Mouse (Mus musculus) CH12.LX (cell line): ENCODE results near the gene Gpr183. TPM values are rescaled to one million over a fixed set of nuclear protein-coding genes. Genes with fewer than 3 reads are reported as not detected.
A peak's percentile ranks its signal among the peaks of the same experiment; 100 is the strongest.

Experiments used
- DNase-seq: peaks from one replicate; pipeline ENCODE4 v3.0.0-alpha.2; 2013; ENCODE audit errors: extremely low read depth
- H3K27ac ChIP-seq: 2 replicates; pipeline ENCODE4 v1.5.1; 2012; ENCODE audit warnings: low read depth, mild to moderate bottlenecking, control low read depth, moderate library complexity; ENCODE audit not compliant: insufficient read depth
- H3K27me3 ChIP-seq: replicated peaks from 2 replicates; pipeline ENCODE3; 2012; ENCODE audit warnings: inconsistent platforms
- H3K36me3 ChIP-seq, 2 experiments: replicated peaks in 1 of 2; 2 replicates each; pipeline versions ENCODE3 to v1.6.1; 2012; ENCODE audit warnings: inconsistent platforms in 1 of 2, low read length in 1 of 2, mild to moderate bottlenecking in 1 of 2, mixed read lengths in 1 of 2, moderate library complexity in 1 of 2; ENCODE audit not compliant: control insufficient read depth in 1 of 2, insufficient read depth in 1 of 2
- H3K4me1 ChIP-seq, 2 experiments: 2 replicates each; pipeline ENCODE4 v1.6.1; 2012; ENCODE audit warnings: inconsistent platforms in 1 of 2, moderate library complexity in 1 of 2; ENCODE audit not compliant: insufficient read depth in 2 of 2, control insufficient read depth in 1 of 2
- H3K4me2 ChIP-seq: 2 replicates; pipeline ENCODE4 v1.6.1; 2012; ENCODE audit warnings: low read depth, mild to moderate bottlenecking, control low read depth; ENCODE audit not compliant: poor library complexity, insufficient read depth, severe bottlenecking
- H3K4me3 ChIP-seq, 3 experiments: fragments of 150-350 bp in 1 of 3; sonication (generic) in 1 of 3; replicated peaks in 1 of 3; 2 replicates each; pipeline versions ENCODE3 to v1.5.1; 2011 to 2012; ENCODE audit warnings: low read depth in 2 of 3, low read length in 2 of 3, mild to moderate bottlenecking in 2 of 3, moderate library complexity in 2 of 3, control low read depth in 1 of 3, improper control_type of control experiment in 1 of 3, inconsistent platforms in 1 of 3, mixed read lengths in 1 of 3; ENCODE audit not compliant: poor library complexity in 1 of 3
- H3K79me2 ChIP-seq: replicated peaks from 2 replicates; pipeline ENCODE4 v1.6.1; 2012; ENCODE audit warnings: mild to moderate bottlenecking, moderate library complexity; ENCODE audit not compliant: control insufficient read depth, poor library complexity, insufficient read depth, severe bottlenecking; ENCODE audit errors: extremely low read depth
- H3K9ac ChIP-seq: 2 replicates; pipeline ENCODE4 v1.6.1; 2012; ENCODE audit warnings: low read depth, mild to moderate bottlenecking, control low read depth, moderate library complexity; ENCODE audit not compliant: insufficient read depth
- H3K9me3 ChIP-seq: replicated peaks from 2 replicates; pipeline ENCODE3; 2012; ENCODE audit warnings: low read length, inconsistent platforms, mixed read lengths
- BHLHE40 ChIP-seq: IDR thresholded peaks from 2 replicates; pipeline ENCODE4 v1.6.1; 2011; ENCODE audit warnings: mild to moderate bottlenecking, low read depth, low read length, improper control_type of control experiment
- CHD2 ChIP-seq: IDR thresholded peaks from 2 replicates; pipeline ENCODE4 v1.6.1; 2011; ENCODE audit warnings: low read length, improper control_type of control experiment
- E2F4 ChIP-seq: IDR thresholded peaks from 2 replicates; pipeline ENCODE4 v1.6.1; 2011; ENCODE audit warnings: low read depth, low read length, improper control_type of control experiment; ENCODE audit not compliant: insufficient replicate concordance
- ELF1 ChIP-seq: IDR thresholded peaks from 2 replicates; pipeline ENCODE4 v1.6.1; 2014; ENCODE audit warnings: low read depth, mild to moderate bottlenecking, inconsistent platforms, low read length, improper control_type of control experiment
- EP300 ChIP-seq: IDR thresholded peaks from 2 replicates; pipeline ENCODE4 v1.6.1; 2011; ENCODE audit warnings: low read length, improper control_type of control experiment
- JUND ChIP-seq: conservative IDR thresholded peaks from 2 replicates; pipeline ENCODE4 v1.6.1; 2011; ENCODE audit warnings: low read depth, low read length, improper control_type of control experiment
- MAX ChIP-seq: IDR thresholded peaks from 2 replicates; pipeline ENCODE4 v1.6.1; 2011; ENCODE audit warnings: low read length, improper control_type of control experiment
- MEF2A ChIP-seq: IDR thresholded peaks from 2 replicates; pipeline ENCODE4 v1.6.1; 2014; ENCODE audit warnings: low read depth, mild to moderate bottlenecking, inconsistent platforms, low read length, improper control_type of control experiment, borderline replicate concordance
- MXI1 ChIP-seq: IDR thresholded peaks from 2 replicates; pipeline ENCODE4 v1.6.1; 2011; ENCODE audit warnings: mild to moderate bottlenecking, low read depth, low read length, improper control_type of control experiment
- MYC ChIP-seq: IDR thresholded peaks from 2 replicates; pipeline ENCODE4 v1.6.1; 2011; ENCODE audit warnings: low read depth, mild to moderate bottlenecking, improper control_type of control experiment, low read length
- PAX5 ChIP-seq: IDR thresholded peaks from 2 replicates; pipeline ENCODE4 v1.6.1; 2012; ENCODE audit warnings: low read length, inconsistent platforms, mixed read lengths
- POLR2A ChIP-seq: IDR thresholded peaks from 2 replicates; pipeline ENCODE4 v1.6.1; 2011; ENCODE audit warnings: low read depth, mild to moderate bottlenecking, improper control_type of control experiment, low read length
- POLR2AphosphoS2 ChIP-seq: IDR thresholded peaks from 2 replicates; pipeline ENCODE4 v1.6.1; 2011; ENCODE audit warnings: low read depth, low read length, improper control_type of control experiment
- RAD21 ChIP-seq: IDR thresholded peaks from 2 replicates; pipeline ENCODE4 v1.6.1; 2011; ENCODE audit warnings: low read depth, mild to moderate bottlenecking, low read length, improper control_type of control experiment, moderate library complexity
- SIN3A ChIP-seq: IDR thresholded peaks from 2 replicates; pipeline ENCODE4 v1.6.1; 2012; ENCODE audit warnings: low read length, improper control_type of control experiment, inconsistent platforms
- SMC3 ChIP-seq: IDR thresholded peaks from 2 replicates; pipeline ENCODE4 v1.6.1; 2011; ENCODE audit warnings: low read depth, low read length, improper control_type of control experiment
- TBP ChIP-seq: conservative IDR thresholded peaks from 2 replicates; pipeline ENCODE4 v1.6.1; 2011; ENCODE audit warnings: low read depth, low read length, improper control_type of control experiment
- TCF12 ChIP-seq: IDR thresholded peaks from 2 replicates; pipeline ENCODE4 v1.6.1; 2014; ENCODE audit warnings: low read depth, mild to moderate bottlenecking, inconsistent platforms, low read length, improper control_type of control experiment
- UBTF ChIP-seq: IDR thresholded peaks from 2 replicates; pipeline ENCODE4 v1.6.1; 2012; ENCODE audit warnings: low read depth, mild to moderate bottlenecking, inconsistent platforms, low read length, improper control_type of control experiment, moderate library complexity
- USF2 ChIP-seq: conservative IDR thresholded peaks from 2 replicates; pipeline ENCODE4 v1.6.1; 2011; ENCODE audit warnings: low read depth, low read length, improper control_type of control experiment
- ZC3H11A ChIP-seq: IDR thresholded peaks from 2 replicates; pipeline ENCODE4 v1.6.1; 2012; ENCODE audit warnings: low read depth, mild to moderate bottlenecking, inconsistent platforms, low read length, improper control_type of control experiment
- ZKSCAN1 ChIP-seq: IDR thresholded peaks from 2 replicates; pipeline ENCODE4 v1.6.1; 2012; ENCODE audit warnings: low read depth, inconsistent platforms, low read length, improper control_type of control experiment, borderline replicate concordance
- ZMIZ1 ChIP-seq: IDR thresholded peaks from 2 replicates; pipeline ENCODE4 v1.6.1; 2012; ENCODE audit warnings: low read depth, mild to moderate bottlenecking, inconsistent platforms, low read length, improper control_type of control experiment
- dilution Hi-C: fragments of 300-500 bp; cut with MboI; formaldehyde crosslinking; loops from 2 replicates; pipeline ENCODE4 v1.14.3; 2020; ENCODE audit warnings: low sequenced_read_pairs; ENCODE audit not compliant: extremely low pct_unique_long_range_greater_than_20kb, extremely low pct_ligation_motif_present
- in situ Hi-C: fragments of 300-500 bp; cut with MboI; formaldehyde crosslinking; loops from 3 replicates; pipeline ENCODE4 v1.14.3; 2019; ENCODE audit warnings: low sequenced_read_pairs, low pct_ligation_motif_present, low pct_unique_long_range_greater_than_20kb, mixed read lengths
- polyA plus RNA-seq: library from polyadenylated mRNA; unstranded; fragments of >175 nt; gene quantifications from 2 replicates; pipeline ENCODE4 v1.2.1, GENCODE M21; 2012; ENCODE audit warnings: low read depth; ENCODE audit not compliant: insufficient read length
- total RNA-seq, 2 experiments: library from RNA; depleted of rRNA; stranded (reverse); fragments of 300-350 nt in 1 of 2; fragments of >200 nt in 1 of 2; gene quantifications; 2 replicates each; pipeline ENCODE4 v1.2.3; 2012 to 2014

The Gpr183 gene
- total and polyA plus RNA-seq, 3 experiments = 3.6 to 16.3 (median 8.3) TPM

DNA sequence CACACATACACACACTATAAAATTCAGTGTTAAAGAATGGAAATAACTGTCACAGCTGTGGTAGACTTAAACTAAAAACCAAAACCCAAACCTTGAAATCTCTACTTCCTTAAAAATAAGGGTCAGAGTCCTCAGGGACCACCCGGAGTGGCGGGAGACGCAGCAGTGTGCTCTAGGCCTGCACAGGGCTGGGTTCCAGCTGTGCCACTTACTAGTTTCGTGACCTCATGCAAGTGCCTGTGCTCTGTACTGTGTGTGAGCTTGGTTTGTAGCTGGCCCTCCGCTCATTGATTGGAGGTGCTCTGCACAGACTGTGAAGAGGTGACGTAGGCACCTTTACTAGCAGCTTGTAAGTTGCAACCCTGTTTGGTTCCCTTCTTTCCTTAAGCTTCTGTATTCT is 55.1 kb downstream of the Gpr183 start:
- Histone ChIP-seq H3K36me3 (peaks cover 31 to 63% of the 10 kb centered on the region in 2 experiments), H3K27ac (peak overlapping the region; percentile 39), H3K9me3 (no peaks in the 10 kb centered on the region), H3K4me1 (peaks cover 20 to 85% of the 10 kb centered on the region in 2 experiments), H3K27me3 (no peaks in the 10 kb centered on the region), H3K79me2 (peaks cover 43% of the 10 kb centered on the region), H3K4me2 (no peak overlapping the region), H3K9ac (no peak overlapping the region), H3K4me3 (no peak overlapping the region)
- TF ChIP-seq POLR2A = 0 out of 2 replicates have a peak, but pooled peaks have one; percentile 29
- TF ChIP-seq PAX5 = no peak
- peak; percentile 72 for DNase-seq
- dilution Hi-C loops = no loop called here
- in situ Hi-C loops = no loop called here

GRCm38 (mm10) chr14:121906992-121907681 is 57.9 kb downstream of the Gpr183 start:
- H3K4me2 ChIP-seq = peak overlapping the region; percentile 32; the same call in 1 of the 2 replicates
- 0 out of 2 replicates have a peak overlapping the region, but pooled peaks have one; percentile 24 for H3K27ac ChIP-seq
- TF ChIP-seq SIN3A (0 out of 2 replicates have a peak, but pooled peaks have one; percentile 30), BHLHE40 (peak; percentile 49; the same call in 1 of the 2 replicates), ELF1 (0 out of 2 replicates have a peak, but pooled peaks have one; percentile 30), USF2 (no peak), JUND (no peak), EP300 (peak; percentile 54; the same call in 1 of the 2 replicates), MYC (peak; percentile 51; the same call in 1 of the 2 replicates)
- TF ChIP-seq, all 38 proteins: peak for 5
- peaks cover 21 to 97% of the 10 kb centered on the region in 2 experiments for H3K4me1 ChIP-seq
- H3K9ac ChIP-seq = no peak overlapping the region
- H3K27me3 ChIP-seq = no peaks in the 10 kb centered on the region
- no peaks in the 10 kb centered on the region for H3K9me3 ChIP-seq
- in situ Hi-C loops = no loop called here
- peaks cover 17% of the 10 kb centered on the region for H3K79me2 ChIP-seq
- dilution Hi-C loops = no loop called here
- H3K4me3 ChIP-seq = no peak overlapping the region
- H3K36me3 ChIP-seq = peaks cover 26 to 59% of the 10 kb centered on the region in 2 experiments
- DNase-seq = peak; percentile 34

DNA sequence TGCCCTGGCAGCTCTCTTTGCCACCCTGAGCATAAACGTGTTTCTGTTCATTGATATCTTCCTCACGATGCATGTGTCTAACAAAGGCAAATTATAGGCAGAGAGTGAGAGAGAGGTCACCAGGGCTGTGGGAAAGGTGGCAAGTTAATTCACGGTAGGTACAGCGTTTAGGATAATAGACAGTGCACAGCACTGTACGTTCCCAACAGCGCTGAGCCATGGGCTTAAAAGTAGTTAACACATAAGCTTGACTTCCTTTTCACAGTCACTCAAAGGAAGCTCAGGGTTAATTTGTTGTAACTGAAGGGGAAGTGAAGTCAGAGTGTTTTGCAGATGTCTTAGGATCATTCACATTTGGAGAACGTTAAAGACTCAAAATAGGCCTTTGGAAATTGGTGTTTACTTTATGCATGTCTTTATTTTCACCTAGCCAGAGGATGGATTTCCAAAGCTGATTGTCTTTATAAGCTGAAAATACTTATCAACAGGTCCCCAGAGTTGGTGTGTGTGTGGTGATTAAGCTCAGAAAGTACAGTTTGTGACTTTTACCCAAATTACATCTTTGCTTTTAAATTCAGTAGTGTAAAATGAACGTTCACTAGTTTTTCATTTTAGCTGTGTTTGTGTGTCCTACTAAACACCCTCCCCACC is 58.5 kb downstream of the Gpr183 start:
- peak overlapping the region; percentile 24; the same call in 1 of the 2 replicates for H3K27ac ChIP-seq
- peaks cover 10% of the 10 kb centered on the region; the same call in 1 of the 2 replicates for H3K79me2 ChIP-seq
- no peaks in the 10 kb centered on the region for H3K27me3 ChIP-seq
- H3K9ac ChIP-seq = no peak overlapping the region
- dilution Hi-C loops = no loop called here
- TF ChIP-seq SIN3A (no peak), TBP (no peak), MXI1 (no peak), POLR2AphosphoS2 (no peak), RAD21 (no peak), E2F4 (no peak), CHD2 (no peak), ZMIZ1 (no peak), ZC3H11A (no peak), UBTF (no peak), ZKSCAN1 (no peak), TCF12 (no peak), USF2 (no peak), MAX (no peak), SMC3 (no peak), BHLHE40 (no peak), MEF2A (no peak)
- H3K4me1 ChIP-seq = peaks cover 20 to 97% of the 10 kb centered on the region in 2 experiments
- H3K9me3 ChIP-seq = no peaks in the 10 kb centered on the region
- in situ Hi-C loops = no loop called here
- H3K4me2 ChIP-seq = no peak overlapping the region
- no peak for DNase-seq
- peaks cover 20 to 53% of the 10 kb centered on the region in 2 experiments for H3K36me3 ChIP-seq
- no peak overlapping the region for H3K4me3 ChIP-seq
